Mouse (Mus musculus) limb, embryonic 11.5 days (tissue): ENCODE measurements around the gene Avil. TPM values are rescaled to one million over a fixed set of nuclear protein-coding genes. Genes with fewer than 3 reads are reported as not detected.
A peak's percentile ranks its signal among the peaks of the same experiment; 100 is the strongest.

Experiments used
- ATAC-seq: fragments of 200-750 bp; cut with Nextera tagmentation; 2 replicates; pipeline ENCODE4 v1.8.0; 2017; ENCODE audit warnings: low read depth; ENCODE audit not compliant: insufficient number of reproducible peaks, low FRiP score, low TSS enrichment
- DNase-seq: peaks from one replicate; pipeline ENCODE4 v3.0.0-alpha.2; 2015; ENCODE audit warnings: low spot score
- H3K27ac ChIP-seq: fragments of 300-500 bp; sonication (generic); replicated peaks from 2 replicates; pipeline ENCODE4 v1.5.1; 2014; ENCODE audit warnings: low read depth, mild to moderate bottlenecking, low read length
- H3K27me3 ChIP-seq: fragments of 300-500 bp; sonication (generic); 2 replicates; pipeline ENCODE4 v1.6.1; 2014; ENCODE audit warnings: mild to moderate bottlenecking, low read length, mixed read lengths; ENCODE audit not compliant: control insufficient read depth, insufficient read depth
- H3K36me3 ChIP-seq: fragments of 300-500 bp; sonication (generic); 2 replicates; pipeline ENCODE4 v1.6.1; 2014; ENCODE audit warnings: mild to moderate bottlenecking, low read length, moderate library complexity, mixed read lengths; ENCODE audit not compliant: control insufficient read depth, insufficient read depth
- H3K4me1 ChIP-seq: fragments of 300-500 bp; sonication (generic); 2 replicates; pipeline ENCODE4 v1.6.1; 2014; ENCODE audit warnings: low read length, mixed read lengths; ENCODE audit not compliant: control insufficient read depth, insufficient read depth
- H3K4me2 ChIP-seq: fragments of 300-500 bp; sonication (generic); 2 replicates; pipeline ENCODE4 v1.6.1; 2014; ENCODE audit warnings: low read depth, mild to moderate bottlenecking, moderate library complexity; ENCODE audit not compliant: severe bottlenecking
- H3K4me3 ChIP-seq: fragments of 300-500 bp; sonication (generic); 2 replicates; pipeline ENCODE4 v1.5.1; 2014; ENCODE audit warnings: low read depth, low read length
- H3K9ac ChIP-seq: fragments of 300-500 bp; sonication (generic); 2 replicates; pipeline ENCODE4 v1.6.1; 2014; ENCODE audit warnings: mild to moderate bottlenecking, low read length
- H3K9me3 ChIP-seq: fragments of 300-500 bp; sonication (generic); 2 replicates; pipeline ENCODE4 v1.6.1; 2016; ENCODE audit warnings: low read length; ENCODE audit not compliant: control insufficient read depth
- WGBS: fragments of 180-500 bp; shearing (Covaris S2); extraction: QIAGEN DNeasy Blood & Tissue Kit; methylation state at CpG from one replicate; pipeline ENCODE4 v1.1.7; 2014; 5-methylcytosine and 5-hydroxymethylcytosine counted together
- polyA plus RNA-seq: library from polyadenylated mRNA; unstranded; fragments of >200 nt; fragmentation: Nextera tagmentation; extraction: Ambion mirVana; gene quantifications from 2 replicates; pipeline ENCODE4 v1.2.1, GENCODE M21; 2014

The Avil gene
- polyA plus RNA-seq, 1 experiment from 2014 or later, result 0.07 TPM

DNA sequence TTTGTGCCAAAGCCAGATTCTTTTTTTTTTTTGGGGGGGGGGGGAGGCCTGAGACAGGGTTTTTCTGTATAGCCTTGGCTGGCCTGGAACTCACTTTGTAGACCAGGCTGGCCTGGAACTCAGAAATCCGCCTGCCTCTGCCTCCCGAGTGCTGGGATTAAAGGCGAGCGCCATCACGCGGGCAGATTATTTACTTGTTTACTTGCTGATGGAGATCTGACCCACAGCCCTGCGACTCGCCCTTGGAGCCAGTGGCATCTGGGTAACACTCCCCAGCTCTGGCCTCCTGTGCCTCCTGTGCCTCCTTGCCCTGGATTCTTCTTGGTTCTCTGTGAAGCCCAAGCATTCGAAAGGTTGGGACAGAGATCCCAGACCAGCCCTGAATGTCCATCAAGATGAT lies 14.9 kb upstream of the Avil start:
- H3K4me3 ChIP-seq, result no peak overlapping the region
- H3K9me3 ChIP-seq, result no peaks in the 10 kb centered on the region
- H3K4me2 ChIP-seq, result no peak overlapping the region
- DNase-seq, result no peak
- ATAC-seq, result no peak
- no peak overlapping the region for H3K9ac ChIP-seq
- H3K36me3 ChIP-seq, result no peaks in the 10 kb centered on the region
- H3K4me1 ChIP-seq, result peaks cover 49% of the 10 kb centered on the region
- no peaks in the 10 kb centered on the region for H3K27me3 ChIP-seq
- 91% methylated on average over 9 of the region's 9 CpGs for WGBS
- H3K27ac ChIP-seq, result no peak overlapping the region

GRCm38 (mm10) chr10:126986541-126986961 lies 14.0 kb upstream of the Avil start:
- ATAC-seq (no peak), DNase-seq (no peak)
- Histone ChIP-seq H3K27me3 (no peaks in the 10 kb centered on the region), H3K9me3 (no peaks in the 10 kb centered on the region), H3K27ac (no peak overlapping the region), H3K4me1 (peaks cover 40% of the 10 kb centered on the region), H3K4me2 (no peak overlapping the region), H3K36me3 (no peaks in the 10 kb centered on the region), H3K4me3 (no peak overlapping the region), H3K9ac (no peak overlapping the region)
- WGBS, result 70% methylated on average over 4 of the region's 4 CpGs

DNA sequence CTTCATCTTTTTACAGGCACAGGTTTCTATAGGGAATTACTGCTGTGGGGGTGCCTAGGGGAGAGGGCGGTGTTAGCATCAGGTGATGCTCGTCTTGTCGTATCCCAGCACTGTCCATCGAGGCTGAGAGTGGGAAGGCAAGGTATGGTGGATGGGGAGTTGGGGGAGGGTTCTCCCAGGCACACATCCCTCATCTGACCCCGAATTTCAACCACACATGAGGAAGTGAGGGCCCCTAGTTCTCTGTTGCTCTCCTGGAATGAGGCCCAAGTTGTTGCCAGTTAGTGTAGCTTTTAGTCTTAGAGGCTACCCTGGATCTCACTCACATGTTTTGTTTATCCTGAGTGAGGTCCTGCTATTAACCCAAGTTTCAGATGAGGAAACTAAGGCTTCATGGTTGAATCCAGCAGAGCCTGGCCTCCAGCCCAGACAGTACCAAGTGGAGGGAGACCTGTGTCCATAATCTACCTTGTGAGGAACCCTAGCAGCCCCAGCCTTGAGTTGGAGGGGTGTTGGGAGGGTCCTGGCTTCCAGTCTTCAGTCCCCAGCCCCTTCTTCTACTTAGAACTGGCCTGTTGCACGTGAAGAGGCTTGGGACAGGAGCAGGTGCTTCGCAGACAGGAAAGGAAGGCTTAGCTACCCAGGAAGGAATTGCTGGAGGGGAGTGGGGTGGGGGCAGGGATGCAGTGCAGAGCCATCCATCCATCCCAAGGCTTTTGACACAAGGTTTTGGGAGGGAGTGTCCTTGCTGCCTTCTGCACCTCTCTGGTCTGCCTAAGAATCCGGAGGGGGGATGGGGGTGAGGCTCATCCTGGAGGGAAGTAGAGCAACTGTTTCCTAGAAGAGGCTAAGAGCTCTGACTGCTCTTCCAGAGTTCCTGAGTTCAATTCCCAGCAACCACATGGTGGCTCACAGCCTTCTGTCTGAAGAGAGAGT lies 13.1 kb upstream of the Avil start:
- ATAC-seq (no peak), DNase-seq (no peak)
- Histone ChIP-seq H3K27ac (0 out of 2 replicates have a peak overlapping the region, but pooled peaks have one; percentile 10), H3K27me3 (no peaks in the 10 kb centered on the region), H3K4me1 (peaks cover 34% of the 10 kb centered on the region), H3K4me2 (no peak overlapping the region), H3K4me3 (no peak overlapping the region), H3K9me3 (no peaks in the 10 kb centered on the region), H3K36me3 (peaks cover 2% of the 10 kb centered on the region; the same call in 1 of the 2 replicates), H3K9ac (no peak overlapping the region)
- 65% methylated on average over 8 of the region's 8 CpGs for WGBS

DNA sequence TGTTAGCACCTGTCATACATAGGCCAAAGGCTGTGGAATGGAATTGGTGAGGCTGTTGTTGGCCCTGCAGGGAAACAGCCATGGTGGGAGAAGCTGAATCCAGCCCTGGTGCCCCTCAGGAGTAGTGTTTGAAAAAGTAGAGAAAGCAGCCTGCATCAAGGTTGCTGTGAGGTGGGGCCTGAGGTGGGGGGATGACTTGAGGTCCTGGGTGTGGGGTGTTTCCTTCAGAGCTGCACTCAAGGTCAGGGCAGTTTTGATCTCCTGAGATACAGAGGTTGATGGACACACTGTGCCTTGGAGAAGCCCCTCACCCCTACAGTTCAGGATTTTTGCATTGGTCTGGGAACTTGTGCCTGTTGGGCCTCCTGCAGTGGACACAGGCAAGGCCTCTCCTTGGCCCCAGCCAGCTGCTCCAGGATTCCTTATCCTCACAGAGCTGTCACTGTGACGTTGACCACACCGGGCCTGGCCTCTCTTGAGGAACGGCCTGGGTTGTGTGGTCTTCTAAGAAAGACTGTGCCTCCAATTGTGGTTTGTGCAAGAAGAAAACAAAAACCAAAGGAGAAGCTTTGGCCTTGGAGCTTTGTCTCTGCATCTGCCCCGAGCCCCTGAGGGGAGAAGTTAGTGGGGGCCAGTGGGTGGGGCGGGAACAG lies 11.9 kb upstream of the Avil start:
- Histone ChIP-seq H3K4me1 (peaks cover 28% of the 10 kb centered on the region), H3K9ac (no peak overlapping the region), H3K4me2 (no peak overlapping the region), H3K27ac (no peak overlapping the region), H3K36me3 (peaks cover 9% of the 10 kb centered on the region), H3K4me3 (no peak overlapping the region), H3K27me3 (no peaks in the 10 kb centered on the region), H3K9me3 (no peaks in the 10 kb centered on the region)
- 50% methylated on average over 5 of the region's 5 CpGs for WGBS
- no peak for DNase-seq
- ATAC-seq, result no peak

GRCm38 (mm10) chr10:126990313-126991056 lies 10.0 kb upstream of the Avil start:
- Histone ChIP-seq H3K4me1 (peaks cover 21% of the 10 kb centered on the region), H3K27ac (no peak overlapping the region), H3K36me3 (peaks cover 15% of the 10 kb centered on the region)

DNA sequence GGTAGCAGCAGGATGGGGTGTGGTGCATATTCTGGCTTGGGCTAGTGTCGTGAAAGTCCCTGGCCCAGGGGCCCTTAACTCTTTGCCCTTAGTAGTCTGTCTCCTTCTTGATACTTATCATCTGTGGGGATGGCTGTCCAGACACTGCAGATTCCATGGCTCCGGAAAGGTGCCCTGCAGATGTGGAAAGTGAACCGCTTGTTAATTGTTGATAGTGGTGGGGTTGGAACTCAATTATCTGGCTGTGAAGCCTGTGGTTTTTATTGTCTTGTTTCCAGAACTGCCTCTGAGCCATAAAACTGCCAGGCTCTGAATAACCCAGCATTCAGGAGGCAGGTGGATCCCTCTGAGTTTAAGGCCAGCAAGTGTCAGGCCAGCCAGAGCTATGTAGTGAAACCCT lies 8.8 kb upstream of the Avil start:
- Histone ChIP-seq H3K27ac (no peak overlapping the region), H3K4me1 (peaks cover 16% of the 10 kb centered on the region), H3K36me3 (peaks cover 20% of the 10 kb centered on the region), H3K9ac (no peak overlapping the region), H3K9me3 (no peaks in the 10 kb centered on the region), H3K4me2 (no peak overlapping the region), H3K27me3 (no peaks in the 10 kb centered on the region), H3K4me3 (no peak overlapping the region)
- DNase-seq (no peak), ATAC-seq (no peak)
- WGBS, result 39% methylated on average over 3 of the region's 3 CpGs

More at GRCm38 (mm10) chr10:126990313-126991056, 10.0 kb upstream of the Avil start:
- H3K27me3 ChIP-seq, result no peaks in the 10 kb centered on the region
- ATAC-seq (0 out of 2 replicates have a peak, but pooled peaks have one; percentile 40), DNase-seq (peak; percentile 93)
- H3K4me2 ChIP-seq, result no peak overlapping the region
- H3K9ac ChIP-seq, result no peak overlapping the region
- H3K9me3 ChIP-seq, result no peaks in the 10 kb centered on the region
- 61% methylated on average over 7 of the region's 7 CpGs for WGBS
- no peak overlapping the region for H3K4me3 ChIP-seq

DNA sequence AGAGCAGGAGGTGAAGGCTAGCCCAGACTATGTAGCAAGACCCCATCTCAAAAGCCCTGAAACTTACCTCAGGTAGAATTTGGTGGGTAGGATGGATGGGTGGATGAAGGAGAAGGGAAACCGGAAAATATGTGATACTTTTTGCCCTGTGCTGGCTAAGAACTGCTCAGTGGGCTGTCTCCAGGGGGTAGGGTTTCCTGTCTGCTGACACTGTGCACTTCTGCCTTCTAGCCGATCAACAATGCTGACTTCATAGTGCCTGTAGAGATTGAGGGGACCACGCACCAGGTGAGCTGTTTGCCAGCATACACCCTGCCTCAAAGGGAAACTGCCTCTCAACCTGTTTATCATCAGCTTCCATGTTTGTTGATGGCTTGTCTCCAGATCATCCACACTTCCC lies 6.9 kb upstream of the Avil start:
- Histone ChIP-seq H3K4me2 (no peak overlapping the region), H3K9me3 (no peaks in the 10 kb centered on the region), H3K27ac (no peak overlapping the region), H3K27me3 (no peaks in the 10 kb centered on the region), H3K9ac (no peak overlapping the region), H3K4me3 (no peak overlapping the region), H3K4me1 (peaks cover 3% of the 10 kb centered on the region; the same call in 1 of the 2 replicates), H3K36me3 (peaks cover 24% of the 10 kb centered on the region)
- no peak for DNase-seq
- WGBS, result 84% methylated on average over 3 of the region's 3 CpGs
- no peak for ATAC-seq
